Mouse (Mus musculus): ENCODE measurements around the gene Six3.

Six3 gene

DNA sequence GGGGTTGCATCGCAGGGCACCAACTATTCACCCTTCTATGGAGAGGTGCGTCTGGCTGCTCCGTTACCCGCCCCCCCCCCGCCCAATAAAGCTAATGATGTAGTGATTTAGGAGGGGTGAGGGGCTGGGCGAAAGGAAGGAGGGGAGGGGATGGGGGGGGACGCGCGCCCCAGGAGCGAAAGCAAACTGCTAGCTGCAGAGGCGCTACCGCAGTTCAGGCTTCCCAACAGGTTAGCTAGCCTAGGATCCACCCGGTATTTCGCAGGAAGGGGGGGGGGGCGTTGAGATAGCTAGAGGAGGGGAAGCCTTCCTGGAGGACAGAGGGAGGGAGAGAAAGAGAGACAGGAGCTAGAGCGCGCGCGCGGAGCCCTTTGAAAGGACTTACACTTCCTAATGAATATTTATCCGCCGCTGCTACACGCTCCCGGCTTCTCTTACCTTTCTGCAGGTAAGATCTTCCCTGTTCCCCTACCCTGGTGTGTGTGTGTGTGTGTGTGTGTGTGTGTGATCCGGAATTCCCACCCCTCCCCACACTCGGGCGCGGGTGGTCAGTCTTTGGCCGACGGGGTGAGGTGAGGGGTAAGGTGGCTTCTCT, at the start of gene Six3:
Gene Six3, plus strand, starts transcription at position 343 of the 595 bp plus-strand sequence.
- no peak for DNase-seq (ENCODE audit: low spot score)

DNA sequence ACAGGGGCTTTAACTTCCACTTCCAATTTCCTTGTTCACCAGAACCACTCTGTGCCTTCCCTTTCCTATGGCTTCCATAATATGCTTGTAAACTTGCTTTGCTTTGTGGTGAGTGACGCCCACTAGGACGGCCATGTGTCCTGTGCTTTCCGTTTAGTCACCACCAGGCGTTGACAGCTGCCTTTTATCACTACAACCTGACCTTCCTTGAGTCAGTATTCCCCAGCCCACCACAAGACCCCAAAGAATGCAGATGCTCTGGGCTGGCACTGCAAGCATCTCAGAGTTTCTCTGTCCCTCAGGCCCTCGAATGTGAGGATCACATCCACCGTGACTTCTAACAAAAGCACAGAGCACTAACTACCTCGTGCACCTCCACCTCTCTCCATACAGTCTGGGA, 49.3 kb upstream of the Six3 start:
- DNase-seq (ENCODE audit: low spot score) = no peak

DNA sequence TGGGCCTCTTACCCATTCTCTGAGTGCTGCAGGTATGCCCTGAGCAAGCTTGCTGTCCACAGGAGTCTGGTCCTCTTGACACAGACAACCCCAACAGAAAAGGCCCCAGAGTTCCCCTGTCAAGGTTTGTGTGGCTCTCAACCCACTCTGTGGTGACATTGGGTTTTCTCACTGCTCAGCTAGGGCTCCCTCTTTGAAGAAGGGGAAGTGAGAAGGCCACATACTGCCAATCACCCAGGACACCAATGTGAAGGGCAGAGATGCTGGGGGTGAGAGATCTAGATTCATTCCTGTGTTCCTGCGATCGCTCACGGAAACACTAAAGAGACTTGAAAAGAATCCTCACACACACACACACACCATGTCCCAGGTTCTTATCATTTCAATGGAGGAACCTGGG, 39.4 kb upstream of the Six3 start:
- DNase-seq (ENCODE audit: low spot score) = no peak

DNA sequence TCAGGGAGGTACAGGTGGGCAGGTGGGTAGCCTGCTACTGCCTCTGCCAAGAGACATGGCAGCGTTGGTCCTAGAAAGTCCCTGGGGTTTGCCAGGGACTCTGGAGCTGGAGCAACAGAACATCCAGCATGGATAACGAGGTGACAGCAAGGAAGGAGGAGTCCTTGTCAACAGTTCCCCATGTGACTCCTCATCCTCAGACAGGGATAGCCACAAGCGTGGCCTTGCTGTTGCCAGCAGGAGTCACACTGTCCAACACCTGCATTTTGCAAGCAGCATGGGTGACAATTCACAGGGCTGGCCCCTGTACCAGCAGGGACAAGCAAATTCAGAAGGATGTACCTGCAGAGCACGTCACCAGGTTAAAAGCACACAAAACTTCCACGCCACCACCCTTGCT, 35.1 kb upstream of the Six3 start:
- DNase-seq (ENCODE audit: low spot score) = no peak

DNA sequence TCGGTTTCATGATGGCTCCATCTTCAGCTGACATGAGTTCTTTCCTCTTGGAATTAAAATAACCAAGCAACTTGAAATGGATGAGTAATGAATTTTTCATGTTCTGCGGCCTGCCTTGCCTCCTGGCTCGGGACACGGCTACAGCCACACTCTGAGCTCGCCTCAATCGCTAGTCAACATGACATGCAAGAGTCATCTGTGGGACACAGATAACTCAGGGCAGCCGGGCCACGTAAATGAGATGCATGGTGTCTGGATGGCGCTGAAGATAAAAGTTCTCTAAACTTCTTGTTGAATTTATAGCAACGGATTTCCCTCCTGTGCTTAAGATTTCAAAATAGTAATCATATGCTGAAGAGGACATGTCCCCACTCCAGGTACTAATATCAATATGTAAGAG, 34.1 kb upstream of the Six3 start:
- DNase-seq (ENCODE audit: low spot score) = no peak

DNA sequence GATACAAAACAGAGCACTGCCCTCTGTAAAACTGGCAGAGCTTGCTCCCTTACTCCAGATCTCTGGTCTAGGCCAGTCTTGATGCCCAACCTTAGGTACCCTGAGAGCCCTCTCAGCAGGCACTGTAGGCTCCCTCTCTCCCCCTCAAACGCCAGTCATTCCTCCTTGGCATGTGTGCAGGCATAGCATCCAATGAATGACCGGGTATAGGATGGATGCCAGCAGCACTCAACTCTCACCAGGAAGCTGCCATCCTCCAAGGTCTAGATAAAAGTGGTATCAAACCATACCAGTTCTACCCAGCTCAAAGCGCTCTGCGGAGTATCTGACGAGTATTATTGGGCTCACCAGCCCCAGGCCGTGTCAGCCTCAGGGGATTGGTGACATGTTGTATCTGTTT, 33.2 kb upstream of the Six3 start:
- no peak for DNase-seq (ENCODE audit: low spot score)

DNA sequence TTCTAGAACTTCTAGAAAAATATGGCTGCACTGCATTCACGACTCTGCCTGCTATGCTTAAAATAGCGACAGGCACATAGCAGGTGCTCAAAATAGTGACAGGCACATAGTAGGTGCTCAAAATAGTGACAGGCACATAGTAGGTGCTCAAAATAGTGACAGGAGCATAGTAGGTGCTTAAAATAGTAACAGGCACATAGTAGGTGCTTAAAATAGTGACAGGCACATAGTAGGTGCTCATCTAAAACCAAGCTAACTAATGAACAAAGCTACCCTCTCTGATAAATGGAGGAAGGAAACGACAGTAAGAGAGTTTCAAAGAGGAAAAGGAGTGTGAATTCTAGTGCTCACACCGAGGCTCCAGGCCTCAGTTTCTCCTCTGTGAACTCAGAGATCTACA, 29.2 kb upstream of the Six3 start:
- no peak for DNase-seq (ENCODE audit: low spot score)

DNA sequence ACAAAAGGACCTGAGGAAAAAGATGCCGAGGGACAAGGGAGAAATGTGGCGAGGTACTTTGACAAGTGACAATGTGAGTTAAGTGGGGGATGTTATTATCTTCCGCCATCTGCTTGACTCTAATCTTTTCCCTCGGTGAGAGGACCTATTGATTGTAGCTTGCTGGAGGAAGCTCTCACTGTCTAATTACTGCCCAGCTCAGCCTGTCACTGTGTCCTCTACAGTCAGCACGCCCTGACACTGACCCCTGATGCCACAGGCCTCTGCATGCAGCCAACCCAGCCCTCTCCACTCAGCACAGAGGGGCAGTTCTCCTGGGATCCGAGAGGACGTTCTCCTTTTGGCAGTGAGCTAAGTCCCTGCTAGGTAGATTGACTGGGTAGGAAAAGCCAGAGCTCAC, 28.8 kb upstream of the Six3 start:
- no peak for DNase-seq (ENCODE audit: low spot score)

DNA sequence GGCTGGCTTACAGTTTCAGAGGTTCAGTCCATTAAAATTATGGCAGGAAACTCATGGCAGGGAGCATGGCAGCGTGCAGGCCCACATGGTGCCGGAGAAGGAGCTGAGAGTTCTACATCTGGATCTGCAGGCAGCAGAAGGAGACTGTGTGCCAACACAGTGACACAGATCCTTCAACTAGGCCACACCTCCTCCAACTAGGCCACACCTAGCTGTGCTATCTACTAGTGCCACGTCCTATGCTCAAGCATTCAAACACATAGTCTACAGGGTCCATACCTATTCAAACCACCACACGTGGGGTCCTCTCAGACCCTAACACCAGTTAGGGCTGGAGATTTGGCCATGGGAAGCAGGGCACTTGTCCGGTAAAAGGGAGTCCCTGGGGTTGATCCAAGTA, 27.6 kb upstream of the Six3 start:
- no peak for DNase-seq (ENCODE audit: low spot score)

DNA sequence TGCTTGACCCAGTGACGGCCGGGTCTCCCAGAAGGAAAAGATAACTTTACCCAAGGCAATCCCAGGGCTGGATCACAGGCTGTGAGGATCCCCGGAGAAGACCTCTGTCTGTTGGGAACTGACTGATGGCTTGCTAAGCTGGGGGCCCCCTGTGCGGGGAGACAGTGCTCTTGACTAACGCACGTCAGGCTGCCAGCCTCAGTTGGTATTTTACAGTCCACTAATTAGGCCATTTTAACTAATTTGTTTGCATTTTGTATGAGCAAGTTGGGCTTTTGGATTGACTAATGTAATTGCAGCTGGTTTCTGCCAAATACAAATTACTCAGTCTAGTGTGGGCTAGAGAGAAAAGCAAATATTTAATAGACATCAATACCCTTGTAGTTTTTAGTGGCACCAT, 21.4 kb upstream of the Six3 start:
- no peak for DNase-seq (ENCODE audit: low spot score)

DNA sequence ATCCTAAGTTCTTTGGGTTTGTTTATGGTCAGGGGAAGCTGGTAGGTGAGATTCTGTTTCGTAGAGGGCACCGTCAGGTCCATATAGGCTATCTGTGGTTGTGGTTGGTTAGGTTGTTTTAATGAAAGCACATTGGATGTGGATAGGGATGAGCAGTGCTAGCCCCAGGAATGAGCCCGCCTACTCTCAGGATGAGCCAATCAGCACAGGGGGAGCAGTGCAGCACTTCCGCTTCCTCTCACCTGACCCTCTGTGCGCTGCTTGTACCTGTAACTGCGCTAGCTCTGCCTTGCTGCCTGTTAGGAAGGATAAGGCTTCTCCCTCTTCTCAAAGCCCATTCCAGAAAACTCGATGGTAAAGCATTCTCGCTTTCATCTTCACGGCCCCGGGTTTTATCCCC, 17.6 kb upstream of the Six3 start:
- DNase-seq (ENCODE audit: low spot score) = no peak

DNA sequence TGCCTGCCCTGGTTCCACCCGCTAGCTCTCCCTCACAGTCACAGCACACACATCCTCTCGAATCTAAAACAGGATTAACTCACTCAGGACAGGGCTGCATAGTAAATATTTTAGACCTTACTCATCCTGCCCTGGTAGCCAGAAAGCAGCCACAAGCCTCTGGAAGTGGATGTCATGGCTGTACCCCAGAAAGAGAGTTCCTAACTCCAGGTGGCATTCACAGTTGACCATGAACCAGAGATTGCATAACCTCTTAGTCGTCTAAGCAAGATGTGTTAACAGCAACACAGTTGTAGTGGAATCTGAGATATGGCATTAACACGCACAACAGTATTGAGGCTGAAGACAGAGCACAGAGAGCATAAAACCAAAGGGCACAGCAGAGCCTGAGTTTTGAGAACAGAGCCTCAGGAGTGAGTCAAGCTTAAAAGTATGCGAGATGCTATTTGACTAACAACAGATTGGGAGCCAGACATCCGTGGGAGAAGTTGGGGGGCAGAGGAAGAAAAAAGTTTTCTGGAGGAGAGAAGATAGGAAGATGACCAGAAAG, 17.0 kb upstream of the Six3 start:
- no peak for DNase-seq (ENCODE audit: low spot score)

DNA sequence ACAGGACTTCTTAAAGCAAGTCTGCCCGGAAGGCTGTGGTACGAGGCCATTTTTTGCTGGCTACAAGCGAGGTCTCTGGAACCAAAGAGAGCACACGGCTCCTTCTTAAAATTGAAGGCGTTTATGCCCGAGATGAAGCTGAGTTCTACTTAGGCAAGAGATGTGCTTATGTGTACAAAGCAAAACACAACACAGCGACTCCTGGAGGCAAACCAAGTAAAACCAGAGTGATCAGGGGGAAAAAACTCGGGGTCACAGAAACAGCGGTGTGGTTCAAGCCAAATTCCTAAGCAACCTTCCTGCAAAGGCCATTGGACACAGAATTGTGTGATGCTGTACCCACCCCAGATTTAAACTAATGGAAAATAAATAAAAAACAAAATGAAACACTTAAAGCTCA, 13.9 kb upstream of the Six3 start:
- DNase-seq (ENCODE audit: low spot score) = no peak

DNA sequence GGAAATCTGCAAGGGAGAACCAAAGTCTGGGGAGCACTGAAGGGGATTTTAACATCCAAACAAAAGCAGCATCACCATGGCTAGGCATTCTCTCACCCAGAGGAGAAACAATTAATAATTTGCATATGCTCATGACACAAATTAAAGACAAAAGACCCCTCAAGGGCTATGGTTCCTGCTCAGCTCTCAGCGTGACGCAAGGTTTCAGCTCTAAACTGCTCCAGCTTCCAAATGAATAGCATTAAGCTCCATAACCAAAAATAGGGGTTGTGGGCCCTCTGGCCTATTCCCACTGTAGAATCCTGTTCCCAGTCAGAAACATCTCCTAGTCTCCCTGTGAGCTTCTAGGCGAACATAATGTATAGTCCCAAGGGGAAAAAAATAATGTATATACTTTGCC, 6.9 kb upstream of the Six3 start:
- no peak for DNase-seq (ENCODE audit: low spot score)

DNA sequence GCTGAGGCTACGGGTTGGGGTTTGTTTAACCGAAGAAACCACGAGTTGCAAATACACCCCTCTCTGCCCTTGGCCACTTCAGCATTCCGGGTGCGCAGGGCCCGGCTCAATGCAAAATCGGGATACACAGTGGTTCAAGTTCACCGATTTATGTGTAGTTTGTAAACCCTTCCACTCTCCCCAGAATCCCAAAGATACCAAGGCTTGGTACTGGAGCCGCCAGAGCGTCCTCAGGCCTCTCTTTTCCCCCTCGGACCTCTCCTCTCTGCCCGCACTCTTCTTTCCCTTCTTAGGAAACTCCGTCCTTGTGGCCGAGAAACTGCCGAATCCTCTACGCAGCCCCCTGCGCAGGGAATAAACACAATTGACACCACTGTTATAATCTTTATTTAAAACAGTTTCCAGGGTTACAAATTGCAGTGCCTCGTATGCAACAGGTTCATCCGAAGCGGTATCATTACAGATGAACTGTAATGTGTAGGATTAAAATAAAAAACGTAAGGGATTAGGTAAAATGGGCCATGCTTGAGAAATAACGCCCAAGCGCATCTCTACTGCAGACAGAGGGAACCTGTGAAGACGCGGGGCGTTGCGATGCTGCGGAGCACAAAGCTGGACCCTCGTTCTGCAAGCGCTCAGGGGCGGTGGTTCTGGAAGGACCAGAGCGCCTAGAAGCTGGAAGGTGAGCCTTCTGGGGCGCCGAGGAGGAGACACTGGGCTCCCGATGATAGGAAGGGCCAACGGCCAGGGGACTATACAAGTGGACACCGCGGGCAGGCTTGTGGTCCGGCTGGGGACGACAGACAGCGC, 5.6 kb upstream of the Six3 start:
- no peak for DNase-seq (ENCODE audit: low spot score)

DNA sequence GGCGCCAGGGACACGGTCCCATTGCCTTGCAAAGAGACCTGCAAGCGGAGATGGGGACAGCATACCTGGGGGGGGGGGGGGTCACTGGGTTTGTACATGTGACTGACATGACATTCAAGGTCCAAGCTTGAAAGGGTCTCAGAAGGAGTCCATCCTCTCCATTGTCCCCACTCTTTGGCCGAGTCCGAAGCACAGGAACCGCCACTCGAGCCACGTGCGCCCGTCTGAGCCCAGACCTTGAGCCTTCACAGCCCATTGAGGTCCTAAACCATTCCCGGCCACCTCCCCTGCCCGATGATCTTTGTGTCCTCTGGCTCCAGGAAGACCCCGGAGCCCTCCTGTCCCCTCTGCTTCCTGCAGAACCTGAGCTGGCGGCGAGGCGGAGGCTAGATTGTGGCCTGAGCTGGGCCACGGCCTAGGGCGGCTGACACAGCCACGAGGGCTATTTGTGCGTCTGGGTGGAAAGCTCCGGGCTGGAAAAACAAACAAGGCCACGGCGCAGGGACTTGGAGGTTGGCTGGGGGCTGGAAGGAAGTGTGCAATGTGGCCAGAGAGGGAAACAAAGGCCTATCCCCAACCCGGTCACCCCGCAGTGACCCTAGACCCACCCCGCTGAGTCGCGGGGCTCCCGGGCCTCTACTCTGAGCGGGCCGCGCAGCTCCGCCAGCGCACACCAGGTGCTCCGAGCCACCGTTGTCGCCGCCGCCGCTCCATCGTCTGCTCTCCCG, 4.9 kb upstream of the Six3 start:
- DNase-seq (ENCODE audit: low spot score) = no peak

DNA sequence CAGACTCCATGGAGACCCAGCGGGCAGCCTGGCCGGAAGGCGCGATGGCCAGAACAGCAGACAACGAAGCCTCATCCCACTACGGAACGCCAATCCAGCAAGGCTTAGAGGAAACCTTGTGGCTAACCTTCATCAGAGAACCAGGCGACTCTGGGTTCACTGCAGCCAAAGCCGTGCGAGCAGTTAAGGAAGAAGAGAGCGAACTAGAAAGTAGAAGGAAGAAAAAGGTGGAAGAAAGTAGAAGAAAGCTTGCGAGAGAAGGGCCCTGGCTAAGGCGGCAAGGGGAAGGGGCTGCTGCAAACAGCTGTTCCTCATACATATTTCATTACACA, 4.3 kb upstream of the Six3 start:
- no peak for DNase-seq (ENCODE audit: low spot score)

DNA sequence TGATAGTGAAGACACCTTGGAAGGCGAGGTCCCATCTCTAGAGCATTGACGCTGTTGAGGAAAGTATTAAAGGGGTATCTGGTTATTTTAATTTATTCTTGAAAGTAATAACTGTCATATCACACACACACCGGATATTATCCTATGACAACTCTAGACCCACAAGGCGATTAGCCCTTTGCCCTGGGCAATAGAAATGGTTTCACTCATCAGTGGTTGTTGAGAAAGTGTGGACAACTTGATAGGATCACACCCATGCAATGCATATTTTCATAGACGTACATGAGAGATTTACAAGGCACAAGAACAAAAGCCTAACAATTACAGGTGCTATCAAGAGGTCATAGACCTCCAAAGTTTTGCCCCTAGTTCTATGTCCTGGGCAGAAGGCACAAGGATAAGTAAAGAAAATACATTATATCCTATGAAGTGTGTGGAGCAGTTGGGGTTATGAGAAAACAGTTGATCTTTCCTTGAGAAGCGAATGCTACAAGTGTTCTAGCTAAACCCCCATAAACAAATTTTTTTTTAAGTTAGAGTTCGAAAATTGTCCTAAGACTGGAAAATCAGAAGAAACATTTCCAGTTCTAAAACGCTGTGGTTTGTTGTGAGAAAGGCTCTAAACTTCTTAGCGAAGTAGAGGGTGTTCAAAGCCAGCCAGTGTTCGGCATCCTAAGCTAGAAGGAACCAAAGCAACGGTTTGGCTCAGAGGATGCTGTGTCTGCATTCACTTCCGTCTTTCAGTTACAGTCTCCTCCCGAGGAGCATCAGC, 3.6 kb upstream of the Six3 start:
- no peak for DNase-seq (ENCODE audit: low spot score)

DNA sequence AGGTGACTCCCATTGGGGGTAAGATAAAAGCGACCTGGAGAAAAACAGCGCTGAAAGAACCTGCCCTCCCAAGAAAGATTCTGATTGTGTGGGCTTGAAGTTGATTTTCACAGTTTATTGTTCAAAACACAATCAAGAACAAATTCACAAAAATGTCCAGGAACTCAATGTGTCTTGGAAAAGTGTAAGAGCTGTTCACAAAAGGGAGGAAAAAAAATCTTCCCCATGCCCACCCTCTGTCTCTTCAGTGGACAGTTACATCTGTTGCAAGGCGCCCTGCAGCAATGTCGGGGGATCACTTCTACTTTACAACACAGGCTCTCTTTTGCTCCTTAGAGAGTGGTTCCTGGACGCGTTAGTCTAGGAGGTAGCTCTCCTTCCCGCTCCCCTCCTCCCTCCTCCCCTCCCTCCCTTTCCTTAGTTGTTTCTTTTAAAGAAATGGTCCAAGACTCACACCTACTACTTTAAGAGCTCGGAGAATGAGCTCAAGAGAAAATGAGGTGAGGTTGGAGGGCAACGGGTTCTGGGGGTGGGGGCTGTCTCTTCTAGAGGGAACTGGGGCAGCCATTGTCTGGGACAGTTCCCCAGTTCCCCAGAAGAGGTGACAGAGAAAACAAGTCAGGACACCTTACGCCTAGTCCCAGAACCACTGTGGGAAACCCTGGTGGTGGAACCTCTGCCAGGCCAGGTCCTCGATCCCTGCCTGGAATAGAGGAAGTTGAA, 2.9 kb upstream of the Six3 start:
- DNase-seq (ENCODE audit: low spot score) = no peak

DNA sequence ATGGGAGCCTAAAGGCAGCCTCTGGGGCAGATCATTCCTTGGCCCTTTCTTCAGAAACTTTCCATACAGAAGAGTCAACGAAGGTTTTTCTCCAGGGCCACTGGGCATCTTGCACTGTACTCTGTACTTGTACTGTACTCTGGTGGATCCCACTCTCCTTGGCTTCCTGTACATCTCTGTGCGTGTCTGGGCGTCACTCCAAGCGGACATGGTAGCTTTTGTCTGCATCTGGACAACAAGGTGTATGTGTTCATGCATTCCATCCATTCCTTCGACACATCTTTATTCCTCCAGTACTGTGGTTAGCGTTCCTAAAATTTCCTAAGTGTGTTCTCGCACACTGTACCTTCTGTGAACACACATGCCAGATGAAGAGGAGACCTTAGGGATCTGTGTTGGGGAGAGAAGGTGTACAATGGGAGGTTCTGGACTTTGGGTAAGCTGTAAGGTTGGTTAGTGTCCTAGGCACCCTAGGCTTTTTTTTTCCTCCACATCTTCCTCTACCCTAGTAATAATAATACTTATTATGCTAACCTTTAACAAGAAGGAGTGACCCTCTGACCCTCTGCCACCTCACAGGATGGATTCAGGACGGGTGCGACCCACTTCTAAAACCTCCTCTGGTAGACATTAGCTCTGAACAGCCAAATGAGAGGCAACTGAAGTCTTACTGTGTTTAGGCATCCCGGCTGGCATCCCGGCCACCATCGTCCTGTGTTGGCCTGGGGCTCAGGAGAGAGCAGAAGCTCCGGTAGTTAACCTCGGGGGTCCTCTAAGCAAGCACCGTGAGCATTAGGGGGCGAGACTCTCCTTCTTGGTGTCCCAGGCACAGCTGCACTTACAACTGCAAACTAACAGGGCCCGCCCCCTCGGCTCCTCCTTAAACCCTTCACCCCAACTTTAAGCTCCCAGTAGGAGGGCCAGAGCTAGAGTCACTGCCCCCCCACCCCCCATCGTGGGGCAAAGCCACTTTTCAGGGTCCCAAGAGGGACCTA, 1.6 kb upstream of the Six3 start:
- DNase-seq (ENCODE audit: low spot score) = no peak

Data from yolk sac, embryonic 10.5 days (tissue).